Mouse (Mus musculus) layer of hippocampus, postnatal 14 days (tissue): ENCODE data around the gene Dffb. TPM values are rescaled to one million over a fixed set of nuclear protein-coding genes. Genes with fewer than 3 reads are reported as not detected.

ENCODE experiments used
- total RNA-seq, 2 experiments: library from RNA; stranded (reverse); gene quantifications; 2 replicates each; pipeline ENCODE4 v1.2.3; 2021

Dffb gene
- total RNA-seq, 2 experiments from 2014 or later, result 10.0 to 16.9 TPM

Other genes with a start within 250 kb of the Dffb start
- gene A430005L14Rik, start 17.9 kb downstream of the Dffb start, total RNA-seq, result 10 to 100 TPM; 17.9 to 20.8 TPM
- 10 to 100 TPM; 28.8 to 29.4 TPM for gene Cep104, start 68 bp upstream of the Dffb start, total RNA-seq
- gene Lrrc47, start 36.6 kb upstream of the Dffb start, total RNA-seq, result 10 to 100 TPM; 49.4 to 67.7 TPM
- gene Smim1, start 51.1 kb upstream of the Dffb start, total RNA-seq, result 1 to 10 TPM; 6.8 to 10.0 TPM
- 1 to 10 TPM; 1.0 to 1.7 TPM for gene Ccdc27, start 67.6 kb upstream of the Dffb start, total RNA-seq
- 1 to 10 TPM; 3.8 to 4.0 TPM for gene Trp73, start 165.1 kb upstream of the Dffb start, total RNA-seq
- gene Wrap73, start 167.2 kb upstream of the Dffb start, total RNA-seq, result 10 to 100 TPM; 29.7 to 36.1 TPM
- 100 to 1,000 TPM; 156 to 166 TPM for gene Tprgl, start 185.5 kb upstream of the Dffb start, total RNA-seq
- 10 to 100 TPM in 1 of 2 experiments, 1 to 10 TPM in 1; 9.4 to 11.6 TPM for gene Megf6, start 195.6 kb upstream of the Dffb start, total RNA-seq